Mouse (Mus musculus): Measurements from ENCODE around the gene Vmn1r171. TPM values are rescaled to one million over a fixed set of nuclear protein-coding genes. Genes with fewer than 3 reads are reported as not detected.
"Not testable (repeated sequence)": the region's sequence is repeated elsewhere in the genome, so short reads cannot be mapped to it uniquely, and the experiment has no call there.

Gene Vmn1r171
- polyA plus RNA-seq (2015; fragmentation: Nextera tagmentation; extraction: Ambion mirVana) = not detected in 2 replicates

DNA sequence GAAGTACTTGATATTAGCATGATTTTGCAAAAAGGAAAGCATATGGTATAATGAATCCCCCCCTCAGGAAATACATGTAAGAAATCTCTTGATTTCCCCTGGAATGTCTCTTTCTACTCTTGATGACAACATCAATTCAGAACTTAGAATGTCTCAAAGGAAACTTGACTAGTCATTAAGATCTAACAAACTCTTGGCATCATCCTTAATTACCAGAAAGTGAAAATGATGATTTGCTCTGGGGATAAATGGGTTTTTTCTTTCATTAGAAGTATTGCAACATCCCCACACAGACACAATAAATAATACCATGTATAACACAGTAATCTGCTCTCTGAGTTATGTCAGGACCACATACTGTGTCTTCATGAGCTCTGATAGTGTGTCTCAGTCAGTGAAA is at the start of gene Vmn1r171:
Gene Vmn1r171, plus strand, starts transcription at position 301 of the 400 bp plus-strand sequence.
- TF ChIP-seq CTCF (IDR thresholded peaks at IDR 0.05; ENCODE audit: low read depth) = no peak
- TF ChIP-seq EP300 (optimal IDR thresholded peaks at IDR 0.05) = no peak
- DNase-seq (ENCODE audit: low spot score) (no peak), ATAC-seq (ENCODE audit: low FRiP score, low TSS enrichment) (no peak)
- no peak within 1 kb of the TSS for H3K27ac ChIP-seq (replicated peaks)
- no peak within 1 kb of the TSS for H3K4me3 ChIP-seq (ENCODE audit: low read depth, low read length)
- H3K9me3 ChIP-seq (ENCODE audit: control insufficient read depth, low read length) = no peaks in the 10 kb centered on the region
- H3K27me3 ChIP-seq (ENCODE audit: control insufficient read depth, insufficient read depth, low read length) = no peaks in the 10 kb centered on the region
- H3K4me2 ChIP-seq (replicated peaks; ENCODE audit: low read depth) = no peak within 1 kb of the TSS
- H3K36me3 ChIP-seq (ENCODE audit: control insufficient read depth, insufficient read depth, low read length) = no peaks in the 10 kb centered on the region
- no peaks in the 10 kb centered on the region for H3K4me1 ChIP-seq (replicated peaks; ENCODE audit: control insufficient read depth, insufficient read depth)
- H3K9ac ChIP-seq (ENCODE audit: low read length) = no peak within 1 kb of the TSS

DNA sequence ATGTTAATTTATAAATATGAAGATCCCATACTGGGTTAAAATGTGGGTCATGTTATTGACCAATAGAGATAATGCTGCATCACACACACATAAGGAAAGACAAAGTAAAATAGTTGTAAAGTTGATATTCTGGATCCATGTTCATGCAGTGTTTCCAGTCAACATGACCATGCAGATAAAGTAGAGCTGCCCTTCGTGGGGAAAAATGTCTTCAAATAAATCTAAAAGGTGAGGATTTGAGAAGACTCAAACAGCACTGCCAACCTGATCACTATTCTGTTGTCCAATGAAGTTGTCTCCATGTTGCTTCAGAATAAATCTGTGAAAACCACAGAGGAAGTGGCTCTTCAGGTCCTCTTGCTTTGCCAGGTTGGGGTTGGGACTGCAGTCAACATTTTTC is 24.6 kb upstream of the Vmn1r171 start, which contains the start of gene Vmn1r170:
Gene Vmn1r170, plus strand, starts transcription at position 301 of the 400 bp plus-strand sequence.
- not testable (repeated sequence) for H3K4me1 ChIP-seq (replicated peaks; ENCODE audit: control insufficient read depth, insufficient read depth); H3K9ac ChIP-seq (ENCODE audit: low read length); H3K4me2 ChIP-seq (replicated peaks; ENCODE audit: low read depth); H3K4me3 ChIP-seq (ENCODE audit: low read depth, low read length); DNase-seq (ENCODE audit: low spot score); H3K27ac ChIP-seq (replicated peaks); ATAC-seq (ENCODE audit: low FRiP score, low TSS enrichment); H3K9me3 ChIP-seq (ENCODE audit: control insufficient read depth, low read length); H3K36me3 ChIP-seq (ENCODE audit: control insufficient read depth, insufficient read depth, low read length); H3K27me3 ChIP-seq (ENCODE audit: control insufficient read depth, insufficient read depth, low read length)
- WGBS = 29% methylated on average over 1 of the region's 1 CpGs

DNA sequence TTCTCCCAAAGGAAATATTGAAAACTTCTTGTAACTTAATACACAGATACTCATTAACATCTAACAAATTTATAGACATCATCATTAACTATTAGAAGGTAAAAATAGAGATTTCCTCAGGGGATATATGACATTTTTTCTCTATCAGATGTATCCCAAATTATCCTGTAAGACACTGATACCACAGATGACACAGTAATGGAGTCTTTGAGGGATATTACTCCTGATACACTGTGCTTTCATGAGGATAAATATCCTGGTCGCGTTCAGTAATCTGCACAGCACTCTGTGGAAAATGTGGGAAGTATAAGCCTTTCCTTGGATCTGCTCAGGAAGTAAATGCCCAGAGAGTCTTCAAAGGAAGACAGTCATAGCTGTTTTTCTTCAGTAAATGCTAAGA is 27.5 kb downstream of the Vmn1r171 start, which contains the start of gene Vmn1r172:
Gene Vmn1r172, plus strand, starts transcription at position 301 of the 400 bp plus-strand sequence.
- Histone ChIP-seq H3K27ac (replicated peaks) (no peak within 1 kb of the TSS), H3K4me2 (replicated peaks; ENCODE audit: low read depth) (no peak within 1 kb of the TSS), H3K36me3 (ENCODE audit: control insufficient read depth, insufficient read depth, low read length) (no peaks in the 10 kb centered on the region), H3K9ac (ENCODE audit: low read length) (no peak within 1 kb of the TSS), H3K4me3 (ENCODE audit: low read depth, low read length) (no peak within 1 kb of the TSS), H3K9me3 (ENCODE audit: control insufficient read depth, low read length) (no peaks in the 10 kb centered on the region), H3K27me3 (ENCODE audit: control insufficient read depth, insufficient read depth, low read length) (no peaks in the 10 kb centered on the region), H3K4me1 (replicated peaks; ENCODE audit: control insufficient read depth, insufficient read depth) (no peaks in the 10 kb centered on the region)
- TF ChIP-seq EP300 (optimal IDR thresholded peaks at IDR 0.05) (no peak), CTCF (IDR thresholded peaks at IDR 0.05; ENCODE audit: low read depth) (no peak)
- ATAC-seq (ENCODE audit: low FRiP score, low TSS enrichment) (no peak), DNase-seq (ENCODE audit: low spot score) (no peak)
- WGBS = 57% methylated on average over 2 of the region's 2 CpGs

Other genes starting within 250 kb of the Vmn1r171 start
- not detected in 2 replicates for gene Nlrp5, start 244.8 kb upstream of the Vmn1r171 start, polyA plus RNA-seq (2015; fragmentation: Nextera tagmentation; extraction: Ambion mirVana)
- not detected in 2 replicates for gene Vmn1r167, start 123.5 kb upstream of the Vmn1r171 start, polyA plus RNA-seq (2015; fragmentation: Nextera tagmentation; extraction: Ambion mirVana)
- gene Vmn1r168, start 91.0 kb upstream of the Vmn1r171 start, polyA plus RNA-seq (2015; fragmentation: Nextera tagmentation; extraction: Ambion mirVana) = not detected in 2 replicates
- gene Vmn1r169, start 55.2 kb upstream of the Vmn1r171 start, polyA plus RNA-seq (2015; fragmentation: Nextera tagmentation; extraction: Ambion mirVana) = not detected in 2 replicates
- gene Vmn1r170, start 24.5 kb upstream of the Vmn1r171 start, polyA plus RNA-seq (2015; fragmentation: Nextera tagmentation; extraction: Ambion mirVana) = not detected in 2 replicates
- 0.04 TPM in 1 of 2 replicates, not detected in the other for gene Vmn1r172, start 27.6 kb downstream of the Vmn1r171 start, polyA plus RNA-seq (2015; fragmentation: Nextera tagmentation; extraction: Ambion mirVana)
- gene Vmn1r173, start 70.0 kb downstream of the Vmn1r171 start, polyA plus RNA-seq (2015; fragmentation: Nextera tagmentation; extraction: Ambion mirVana) = not detected in 2 replicates
- 0.04 TPM in 1 of 2 replicates, not detected in the other for gene Vmn1r174, start 121.5 kb downstream of the Vmn1r171 start, polyA plus RNA-seq (2015; fragmentation: Nextera tagmentation; extraction: Ambion mirVana)
- gene Vmn1r175, start 179.9 kb downstream of the Vmn1r171 start, polyA plus RNA-seq (2015; fragmentation: Nextera tagmentation; extraction: Ambion mirVana) = not detected in 2 replicates
- not detected in 2 replicates for gene Vmn1r176, start 206.7 kb downstream of the Vmn1r171 start, polyA plus RNA-seq (2015; fragmentation: Nextera tagmentation; extraction: Ambion mirVana)
- not detected in 2 replicates for gene Vmn1r177, start 235.7 kb downstream of the Vmn1r171 start, polyA plus RNA-seq (2015; fragmentation: Nextera tagmentation; extraction: Ambion mirVana)